Mouse (Mus musculus): ENCODE results near the gene Gtf2h1. TPM values are rescaled to one million over a fixed set of nuclear protein-coding genes. Genes with fewer than 3 reads are reported as not detected.

The Gtf2h1 gene
- polyA plus RNA-seq, 1 experiment = 33.8 TPM

DNA sequence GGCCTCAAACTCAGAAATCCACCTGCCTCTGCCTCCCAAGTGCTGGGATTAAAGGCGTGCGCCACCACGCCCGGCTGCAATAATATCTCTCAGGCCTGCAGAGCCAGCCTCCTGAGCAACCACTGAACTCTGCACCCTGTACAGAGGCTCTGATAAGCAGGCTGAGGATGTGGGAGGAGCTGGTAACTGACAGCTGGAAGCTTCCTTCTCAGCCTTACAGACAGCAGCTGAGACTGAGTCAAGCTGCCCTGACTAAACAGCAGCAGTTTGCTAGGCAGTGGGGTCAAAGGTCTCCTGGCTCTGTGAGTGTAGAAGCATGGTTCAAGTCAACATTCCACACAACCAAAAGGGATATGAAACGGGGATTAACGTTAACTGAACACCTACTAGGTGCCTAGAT, 37.4 kb downstream of the Gtf2h1 start:
- no peak for TF ChIP-seq CTCF (IDR thresholded peaks at IDR 0.05; ENCODE audit: borderline replicate concordance, insufficient read depth, low read depth, low read length)
- no peak for TF ChIP-seq POLR2A (IDR thresholded peaks at IDR 0.05; ENCODE audit: borderline replicate concordance, insufficient read depth, low read length)
- DNase-seq = no peak
- Histone ChIP-seq H3K27me3 (ENCODE audit: control insufficient read depth, insufficient read depth, low read length) (no peaks in the 10 kb centered on the region), H3K4me3 (replicated peaks; ENCODE audit: insufficient read depth, low read depth, low read length) (no peak overlapping the region), H3K4me1 (ENCODE audit: control insufficient read depth, insufficient read depth, low read length) (0 out of 2 replicates have a peak, but pooled peaks cover 3% of the 10 kb centered on the region), H3K27ac (ENCODE audit: insufficient read depth, low read length) (no peak overlapping the region)
- 80% methylated on average over 6 of the region's 6 CpGs for WGBS

GRCm38 (mm10) chr7:46833670-46834255, 37.9 kb downstream of the Gtf2h1 start:
- DNase-seq = no peak
- no peaks in the 10 kb centered on the region for H3K27me3 ChIP-seq (ENCODE audit: control insufficient read depth, insufficient read depth, low read length)
- H3K27ac ChIP-seq (ENCODE audit: insufficient read depth, low read length) = no peak overlapping the region
- 90% methylated on average over 7 of the region's 7 CpGs for WGBS
- peaks cover 3% of the 10 kb centered on the region; the same call in 1 of the 2 replicates for H3K4me1 ChIP-seq (ENCODE audit: control insufficient read depth, insufficient read depth, low read length)
- no peak overlapping the region for H3K4me3 ChIP-seq (replicated peaks; ENCODE audit: insufficient read depth, low read depth, low read length)
- TF ChIP-seq POLR2A (IDR thresholded peaks at IDR 0.05; ENCODE audit: borderline replicate concordance, insufficient read depth, low read length) = no peak
- TF ChIP-seq CTCF (IDR thresholded peaks at IDR 0.05; ENCODE audit: borderline replicate concordance, insufficient read depth, low read depth, low read length) = no peak

DNA sequence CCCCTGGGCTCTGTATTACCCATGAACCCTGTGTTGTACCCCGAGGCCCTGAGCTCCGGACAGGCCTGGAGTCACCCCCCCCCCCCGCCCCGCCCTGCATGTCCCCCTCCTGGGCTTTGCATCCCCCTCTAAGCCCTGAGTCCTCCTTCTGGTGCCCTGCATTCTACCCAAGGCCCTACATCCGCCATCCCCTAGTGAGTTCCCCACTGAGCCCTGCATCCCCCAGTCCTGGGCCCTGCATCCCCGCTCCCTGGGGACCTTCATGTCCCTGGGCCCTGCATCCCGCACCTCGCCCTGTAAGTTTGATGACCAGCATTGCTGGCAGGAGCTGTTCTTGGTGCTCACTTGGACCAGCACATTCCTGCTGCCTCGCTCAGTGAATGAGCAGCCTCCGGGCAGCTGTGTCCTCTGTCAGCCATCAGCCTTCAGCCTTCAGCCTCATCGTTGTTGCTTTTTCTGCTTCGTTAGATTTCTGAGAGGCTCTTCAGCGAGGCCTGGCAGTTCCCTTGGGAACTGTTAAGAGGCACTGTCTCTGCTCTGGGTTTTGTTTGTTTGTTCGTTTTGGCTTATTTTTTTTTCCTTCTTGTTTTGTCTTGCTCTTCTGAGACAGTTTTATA, 39.2 kb downstream of the Gtf2h1 start:
- H3K27me3 ChIP-seq (ENCODE audit: control insufficient read depth, insufficient read depth, low read length) = no peaks in the 10 kb centered on the region
- H3K27ac ChIP-seq (ENCODE audit: insufficient read depth, low read length) = no peak overlapping the region
- TF ChIP-seq POLR2A (IDR thresholded peaks at IDR 0.05; ENCODE audit: borderline replicate concordance, insufficient read depth, low read length) (no peak), CTCF (IDR thresholded peaks at IDR 0.05; ENCODE audit: borderline replicate concordance, insufficient read depth, low read depth, low read length) (no peak)
- DNase-seq = no peak
- no peak overlapping the region for H3K4me3 ChIP-seq (replicated peaks; ENCODE audit: insufficient read depth, low read depth, low read length)
- peaks cover 14% of the 10 kb centered on the region for H3K4me1 ChIP-seq (ENCODE audit: control insufficient read depth, insufficient read depth, low read length)
- 39% methylated on average over 14 of the region's 14 CpGs for WGBS

DNA sequence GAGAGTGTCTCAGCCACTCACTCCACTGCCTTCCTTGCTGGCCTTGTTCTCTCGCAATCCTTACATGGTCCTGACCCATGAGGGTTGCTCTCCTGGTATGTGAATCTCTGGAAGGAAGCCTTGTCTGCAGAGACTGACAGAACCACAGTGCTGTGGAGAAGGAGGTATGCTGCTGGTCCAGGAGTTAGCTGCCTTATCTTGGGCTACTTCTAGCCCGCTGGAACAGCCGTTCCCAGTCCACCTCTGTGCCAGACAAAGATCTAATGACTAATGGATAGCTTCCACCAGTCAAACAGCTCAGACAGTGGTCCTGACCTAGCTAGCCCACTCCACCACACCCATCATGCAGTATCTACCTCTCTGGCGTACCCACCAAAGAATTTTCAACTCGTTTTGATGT, 40.5 kb downstream of the Gtf2h1 start:
- H3K4me1 ChIP-seq (ENCODE audit: control insufficient read depth, insufficient read depth, low read length) = peaks cover 14% of the 10 kb centered on the region
- TF ChIP-seq CTCF (IDR thresholded peaks at IDR 0.05; ENCODE audit: borderline replicate concordance, insufficient read depth, low read depth, low read length) = no peak
- no peak for TF ChIP-seq POLR2A (IDR thresholded peaks at IDR 0.05; ENCODE audit: borderline replicate concordance, insufficient read depth, low read length)
- no peak overlapping the region for H3K27ac ChIP-seq (ENCODE audit: insufficient read depth, low read length)
- no peak for DNase-seq
- no peak overlapping the region for H3K4me3 ChIP-seq (replicated peaks; ENCODE audit: insufficient read depth, low read depth, low read length)
- WGBS = 88% methylated on average over 5 of the region's 5 CpGs
- H3K27me3 ChIP-seq (ENCODE audit: control insufficient read depth, insufficient read depth, low read length) = no peaks in the 10 kb centered on the region

GRCm38 (mm10) chr7:46837073-46837472, 41.2 kb downstream of the Gtf2h1 start:
- Histone ChIP-seq H3K27me3 (ENCODE audit: control insufficient read depth, insufficient read depth, low read length) (no peaks in the 10 kb centered on the region), H3K4me3 (replicated peaks; ENCODE audit: insufficient read depth, low read depth, low read length) (no peak overlapping the region), H3K4me1 (ENCODE audit: control insufficient read depth, insufficient read depth, low read length) (peaks cover 14% of the 10 kb centered on the region), H3K27ac (ENCODE audit: insufficient read depth, low read length) (no peak overlapping the region)
- no peak for DNase-seq
- TF ChIP-seq POLR2A (IDR thresholded peaks at IDR 0.05; ENCODE audit: borderline replicate concordance, insufficient read depth, low read length) = no peak
- no peak for TF ChIP-seq CTCF (IDR thresholded peaks at IDR 0.05; ENCODE audit: borderline replicate concordance, insufficient read depth, low read depth, low read length)
- WGBS = 30% methylated on average over 5 of the region's 5 CpGs

DNA sequence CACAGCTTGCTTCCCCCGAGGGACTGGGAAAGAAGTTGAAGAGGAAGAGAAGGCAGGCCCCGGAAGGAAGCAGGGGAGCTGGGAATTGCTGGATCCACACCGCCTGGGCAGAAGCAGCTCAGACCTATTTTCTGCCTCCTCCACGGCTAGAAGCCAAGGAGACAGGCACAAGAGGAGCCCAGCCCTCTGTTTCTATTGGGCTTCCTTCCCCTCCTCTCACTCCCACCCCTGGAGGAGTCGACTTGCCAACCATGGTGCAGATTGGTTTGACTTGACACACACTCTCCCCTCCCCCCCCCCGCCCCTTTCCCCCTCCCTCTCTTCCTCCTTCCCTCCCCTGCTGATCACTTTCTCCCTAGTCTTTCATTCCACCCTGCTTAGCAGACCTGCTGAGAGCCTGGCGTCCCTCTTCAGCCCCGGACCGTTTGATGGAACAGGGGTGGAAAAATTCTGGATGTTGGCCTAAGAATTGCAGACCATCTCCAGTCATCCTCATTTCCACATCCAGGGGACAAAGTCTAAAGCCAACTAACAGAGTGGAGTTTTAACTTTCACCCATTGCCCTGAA, 42.3 kb downstream of the Gtf2h1 start:
- 12% methylated on average over 9 of the region's 9 CpGs for WGBS
- no peak for TF ChIP-seq CTCF (IDR thresholded peaks at IDR 0.05; ENCODE audit: borderline replicate concordance, insufficient read depth, low read depth, low read length)
- TF ChIP-seq POLR2A (IDR thresholded peaks at IDR 0.05; ENCODE audit: borderline replicate concordance, insufficient read depth, low read length) = no peak
- DNase-seq = peak in 1 of 2 experiments; percentile 43
- Histone ChIP-seq H3K4me3 (replicated peaks; ENCODE audit: insufficient read depth, low read depth, low read length) (no peak overlapping the region), H3K4me1 (ENCODE audit: control insufficient read depth, insufficient read depth, low read length) (peaks cover 14% of the 10 kb centered on the region), H3K27me3 (ENCODE audit: control insufficient read depth, insufficient read depth, low read length) (no peaks in the 10 kb centered on the region), H3K27ac (ENCODE audit: insufficient read depth, low read length) (no peak overlapping the region)

DNA sequence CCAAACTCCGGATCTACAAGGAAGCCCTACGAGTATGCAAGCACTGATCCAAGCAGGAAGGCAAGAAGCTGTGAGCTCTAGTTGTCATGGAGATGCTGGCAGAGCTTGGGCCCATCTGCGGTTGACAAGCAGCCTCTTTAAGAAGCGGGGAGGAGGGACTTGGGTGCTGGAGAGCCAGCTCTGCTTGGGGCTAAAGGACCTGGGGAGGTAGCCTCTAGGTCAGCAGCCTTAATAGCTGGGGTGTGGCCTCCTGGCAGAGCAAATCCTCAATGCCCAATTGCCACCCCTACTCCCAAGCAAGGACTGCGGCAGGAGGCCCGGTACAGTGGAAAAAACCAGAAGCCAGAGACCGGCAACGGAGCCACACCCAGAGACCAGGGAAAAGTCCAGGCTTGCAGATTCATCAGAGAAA, 43.0 kb downstream of the Gtf2h1 start:
- peak overlapping the region; percentile 90 for H3K27ac ChIP-seq (ENCODE audit: insufficient read depth, low read length)
- DNase-seq = peak; percentile 77 to 86
- H3K4me1 ChIP-seq (ENCODE audit: control insufficient read depth, insufficient read depth, low read length) = peaks cover 14% of the 10 kb centered on the region
- TF ChIP-seq POLR2A (IDR thresholded peaks at IDR 0.05; ENCODE audit: borderline replicate concordance, insufficient read depth, low read length) (peak; percentile 17; the same call in 1 of the 2 replicates), CTCF (IDR thresholded peaks at IDR 0.05; ENCODE audit: borderline replicate concordance, insufficient read depth, low read depth, low read length) (no peak)
- no peak overlapping the region for H3K4me3 ChIP-seq (replicated peaks; ENCODE audit: insufficient read depth, low read depth, low read length)
- WGBS = 3% methylated on average over 8 of the region's 8 CpGs
- H3K27me3 ChIP-seq (ENCODE audit: control insufficient read depth, insufficient read depth, low read length) = no peaks in the 10 kb centered on the region

DNA sequence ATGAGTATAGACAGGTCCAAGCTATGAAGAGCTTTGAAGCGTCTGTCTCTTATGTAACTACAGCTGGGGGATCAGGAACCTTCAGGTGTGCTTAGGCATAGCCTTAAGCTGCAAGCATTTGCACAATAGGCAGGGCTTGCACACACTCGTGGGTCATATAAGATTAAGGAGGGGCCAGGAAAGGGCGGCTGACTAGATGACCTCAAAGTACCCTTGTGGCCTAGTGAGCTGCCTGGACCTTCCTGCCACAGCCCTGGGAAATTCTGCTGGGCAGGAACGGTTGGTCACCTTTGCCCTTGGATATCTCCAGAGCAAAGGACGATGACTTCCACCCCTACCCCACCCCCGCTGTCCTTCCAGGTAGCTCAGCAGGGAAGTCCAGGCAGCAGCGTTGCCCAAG, 43.5 kb downstream of the Gtf2h1 start:
- TF ChIP-seq CTCF (IDR thresholded peaks at IDR 0.05; ENCODE audit: borderline replicate concordance, insufficient read depth, low read depth, low read length) (no peak), POLR2A (IDR thresholded peaks at IDR 0.05; ENCODE audit: borderline replicate concordance, insufficient read depth, low read length) (no peak)
- WGBS = 31% methylated on average over 7 of the region's 7 CpGs
- H3K4me1 ChIP-seq (ENCODE audit: control insufficient read depth, insufficient read depth, low read length) = peaks cover 14% of the 10 kb centered on the region
- H3K27ac ChIP-seq (ENCODE audit: insufficient read depth, low read length) = peak overlapping the region; percentile 90
- DNase-seq = peak in 1 of 2 experiments; percentile 29
- H3K4me3 ChIP-seq (replicated peaks; ENCODE audit: insufficient read depth, low read depth, low read length) = no peak overlapping the region
- H3K27me3 ChIP-seq (ENCODE audit: control insufficient read depth, insufficient read depth, low read length) = no peaks in the 10 kb centered on the region

All from cerebellum, adult 2 months (tissue).